Mouse (Mus musculus) spleen, postnatal 4 days (tissue): ENCODE data around the gene Tomm40.

ENCODE experiments used
- DNase-seq, 2 experiments: peaks; one replicate each; pipeline ENCODE4 v3.0.0; 2022; ENCODE audit warnings: low spot score in 2 of 2

The Tomm40 gene

GRCm38 (mm10) chr7:19705271-19705670 lies 10.0 kb downstream of the Tomm40 start:
- DNase-seq = no peak

DNA sequence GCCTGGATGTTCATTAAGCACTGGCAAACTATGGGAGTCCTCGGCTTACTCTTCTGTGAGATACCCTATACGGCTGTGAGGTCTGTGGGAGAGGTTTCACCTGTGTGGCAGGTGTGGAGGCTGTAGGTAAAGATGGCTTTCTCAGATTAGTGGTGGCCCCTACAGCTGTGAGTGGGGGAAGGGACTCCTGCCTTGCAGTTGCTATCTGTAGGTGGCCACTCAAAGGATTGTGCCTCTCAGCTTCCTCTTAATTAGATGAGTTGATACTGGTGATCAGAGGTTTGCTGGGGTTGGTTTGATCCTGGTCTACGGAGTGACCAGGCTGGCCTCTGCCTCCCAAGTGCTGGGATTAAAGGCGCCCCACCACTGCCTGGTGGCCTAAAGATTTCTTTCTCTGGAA lies 10.8 kb downstream of the Tomm40 start:
- DNase-seq = no peak

- peak in 1 of 2 experiments; percentile 59 for DNase-seq
Measured at GRCm38 (mm10) chr7:19702859-19703555, 12.2 kb downstream of the Tomm40 start.

GRCm38 (mm10) chr7:19701069-19701761 lies 14.0 kb downstream of the Tomm40 start:
- DNase-seq = peak; percentile 64 to 79

DNA sequence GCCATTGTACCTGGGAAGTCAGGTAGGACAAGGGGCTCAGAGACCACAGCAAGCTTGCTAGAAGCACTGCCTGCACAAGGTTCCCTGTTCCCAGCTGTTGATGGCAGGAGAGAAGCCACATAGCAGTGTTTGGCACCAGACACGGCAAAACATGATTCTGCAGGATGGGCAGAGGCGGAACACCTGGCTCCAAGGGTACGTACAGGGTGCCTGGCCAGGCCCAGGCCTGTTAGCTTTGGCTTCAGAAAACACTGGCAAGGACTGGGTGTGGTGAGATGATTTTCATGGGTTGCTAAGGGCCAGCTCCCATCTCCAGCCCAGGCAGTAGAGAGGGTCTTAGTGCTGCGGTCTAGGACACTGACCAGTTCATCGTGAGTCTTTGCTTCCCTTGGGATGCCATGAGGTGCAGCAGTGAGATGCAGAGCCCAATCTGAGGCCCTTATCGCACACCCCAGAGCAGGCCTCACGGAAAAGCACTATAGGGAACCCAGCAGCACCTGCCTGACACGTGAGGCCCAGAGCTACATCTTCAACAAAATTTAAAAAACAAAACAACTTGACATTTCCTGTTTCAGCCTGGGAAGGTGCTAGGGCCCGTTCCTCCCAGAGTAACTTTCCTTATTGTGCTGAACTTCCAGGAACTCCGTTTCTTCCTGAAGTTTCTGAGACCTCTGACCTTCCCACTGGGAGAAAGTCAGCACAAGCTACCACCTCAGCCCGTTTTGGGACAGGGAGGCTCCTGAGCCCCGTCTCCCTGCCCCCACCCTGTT lies 14.8 kb downstream of the Tomm40 start:
- DNase-seq = no peak

- no peak for DNase-seq
Measured at GRCm38 (mm10) chr7:19699827-19700148, 15.4 kb downstream of the Tomm40 start.

- peak in 1 of 2 experiments; percentile 23 for DNase-seq
Measured at GRCm38 (mm10) chr7:19698907-19699826, 16.1 kb downstream of the Tomm40 start, which contains the start of gene Apoe. Apoe (minus strand) TSS chr7:19699188.

DNA sequence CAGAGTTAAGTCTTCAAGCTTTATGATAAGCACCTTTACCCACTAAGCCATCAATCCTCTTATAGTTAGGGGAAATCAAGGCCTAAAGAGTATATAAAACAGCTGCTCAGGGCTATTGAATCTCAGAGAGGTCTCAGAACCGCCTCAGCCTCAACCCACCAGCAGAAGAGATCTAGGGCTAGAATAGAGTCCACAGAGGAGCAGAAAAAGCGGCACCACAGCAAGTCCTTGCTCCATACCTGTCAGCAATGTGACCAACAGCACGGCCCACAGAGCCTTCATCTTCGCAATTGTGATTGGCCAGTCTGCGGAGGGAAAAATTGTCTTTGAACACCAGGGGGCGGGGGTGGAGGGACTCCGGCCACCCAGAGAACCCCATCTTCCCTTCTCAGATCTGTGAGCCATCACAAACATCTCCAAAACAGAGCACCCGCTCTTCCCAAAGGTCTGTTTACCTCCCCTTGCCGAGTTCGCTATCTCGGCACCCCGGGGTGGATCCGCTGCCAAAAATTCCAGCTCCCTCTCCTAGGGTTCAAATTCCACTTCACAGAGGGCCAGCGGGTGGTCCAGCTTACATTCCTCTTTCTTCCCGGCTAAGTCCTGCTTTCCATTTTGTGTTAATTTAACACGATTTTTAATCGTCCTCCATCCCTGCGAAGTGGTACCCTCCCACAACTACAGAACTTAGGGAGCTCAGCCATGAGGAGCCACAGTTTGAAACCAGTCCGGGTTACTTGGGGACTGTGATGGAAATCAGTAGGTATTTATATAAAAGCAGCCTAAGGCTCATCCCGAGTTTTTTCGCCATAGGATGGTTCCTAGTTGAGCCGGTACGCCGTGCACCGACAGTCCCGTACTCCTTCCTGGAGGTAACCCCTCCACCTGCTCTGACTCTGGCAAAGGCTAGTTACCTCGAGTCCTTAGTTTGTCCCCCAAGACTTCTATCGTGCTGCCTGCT lies 17.0 kb downstream of the Tomm40 start:
- DNase-seq = no peak

DNA sequence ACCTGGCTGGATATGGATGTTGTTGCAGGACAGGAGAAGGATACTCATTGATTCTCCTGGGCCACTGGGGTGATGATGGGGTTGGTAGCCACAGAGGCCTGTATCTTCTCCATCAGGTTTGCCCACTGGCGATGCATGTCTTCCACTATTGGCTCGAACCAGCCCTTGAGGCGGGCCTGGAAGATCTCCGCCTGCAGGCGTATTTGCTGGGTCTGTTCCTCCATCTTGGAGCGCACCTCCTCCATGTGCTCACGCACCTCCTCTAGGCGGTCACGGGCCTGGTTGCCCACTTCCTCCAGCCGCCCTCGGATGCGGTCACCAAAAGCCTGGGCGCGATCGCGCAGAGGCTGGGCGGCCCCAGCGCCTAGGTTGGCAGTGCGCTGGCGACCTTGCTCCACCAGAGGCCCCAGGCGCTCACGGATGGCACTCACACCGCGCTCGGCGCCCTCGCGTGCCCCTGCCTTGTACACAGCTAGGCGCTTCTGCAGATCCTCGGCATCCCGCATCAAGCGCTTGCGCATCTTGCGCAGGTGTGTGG lies 18.8 kb downstream of the Tomm40 start:
- DNase-seq = no peak

- no peak for DNase-seq
Measured at GRCm38 (mm10) chr7:19695881-19696280, 19.4 kb downstream of the Tomm40 start.

DNA sequence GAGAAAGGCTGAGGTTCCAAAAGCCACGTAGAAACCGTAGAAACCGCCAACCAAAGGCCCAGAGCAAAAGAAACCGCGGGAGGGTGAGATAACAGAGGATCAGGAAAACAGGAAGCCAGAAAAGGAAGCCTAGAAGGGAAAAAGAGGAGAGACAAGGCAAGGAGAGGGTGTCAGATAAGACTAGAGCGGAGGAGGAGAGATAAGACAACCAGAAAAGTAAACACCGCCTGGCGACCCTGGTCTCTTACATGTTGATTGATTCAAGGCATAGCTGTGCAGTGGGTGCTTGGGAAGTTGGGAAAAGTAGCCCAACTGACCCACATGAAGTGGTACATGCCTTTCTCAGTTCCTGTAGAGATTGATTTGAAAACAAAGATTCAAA lies 20.0 kb downstream of the Tomm40 start:
- no peak for DNase-seq

- DNase-seq = no peak
Measured at GRCm38 (mm10) chr7:19694336-19695212, 20.7 kb downstream of the Tomm40 start.

DNA sequence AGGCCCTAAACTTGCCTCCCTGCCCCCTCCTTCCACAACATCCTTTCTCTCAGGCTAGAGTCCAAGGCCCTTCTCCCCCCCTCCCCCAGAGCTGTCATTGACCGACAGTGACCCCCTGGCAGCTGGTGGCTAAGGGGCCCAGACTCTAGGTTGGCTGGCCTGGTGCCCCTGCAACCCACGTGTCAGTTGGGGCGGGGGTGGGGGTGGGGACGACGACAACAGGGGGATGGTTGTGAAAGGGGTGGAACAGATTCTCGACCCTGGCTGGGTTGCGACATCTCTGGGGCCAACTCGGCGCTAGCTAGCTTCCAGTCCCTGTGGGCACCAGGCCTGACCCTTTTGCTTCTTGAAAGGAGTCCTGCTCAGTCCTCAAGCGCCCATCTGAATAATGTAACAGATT lies 21.8 kb downstream of the Tomm40 start:
- peak in 1 of 2 experiments; percentile 41 for DNase-seq

- DNase-seq = no peak
Measured at GRCm38 (mm10) chr7:19691873-19692865, 23.1 kb downstream of the Tomm40 start, which contains the start of gene Apoc1. Apoc1 (minus strand) TSS chr7:19692660.

DNA sequence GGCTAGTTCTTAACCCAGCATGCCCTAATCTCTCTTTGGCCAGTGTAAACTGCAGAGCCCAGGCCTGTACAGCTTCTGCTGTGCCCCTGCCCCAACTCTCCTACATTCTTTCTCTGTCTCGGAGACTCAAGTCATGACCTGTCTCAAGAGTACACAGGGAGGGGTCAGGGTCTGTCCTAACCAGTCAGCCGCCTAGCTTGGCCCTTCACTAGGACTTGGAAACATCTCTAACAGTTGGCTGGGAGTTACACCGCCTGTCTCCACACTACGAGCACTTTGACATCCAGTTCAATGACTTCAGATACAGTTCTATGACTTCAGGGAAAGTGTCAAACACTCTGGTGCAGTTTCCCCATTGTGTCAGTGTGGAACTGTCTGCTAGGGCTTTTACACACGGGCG lies 23.8 kb downstream of the Tomm40 start:
- no peak for DNase-seq

GRCm38 (mm10) chr7:19690845-19691244 lies 24.4 kb downstream of the Tomm40 start:
- DNase-seq = no peak

DNA sequence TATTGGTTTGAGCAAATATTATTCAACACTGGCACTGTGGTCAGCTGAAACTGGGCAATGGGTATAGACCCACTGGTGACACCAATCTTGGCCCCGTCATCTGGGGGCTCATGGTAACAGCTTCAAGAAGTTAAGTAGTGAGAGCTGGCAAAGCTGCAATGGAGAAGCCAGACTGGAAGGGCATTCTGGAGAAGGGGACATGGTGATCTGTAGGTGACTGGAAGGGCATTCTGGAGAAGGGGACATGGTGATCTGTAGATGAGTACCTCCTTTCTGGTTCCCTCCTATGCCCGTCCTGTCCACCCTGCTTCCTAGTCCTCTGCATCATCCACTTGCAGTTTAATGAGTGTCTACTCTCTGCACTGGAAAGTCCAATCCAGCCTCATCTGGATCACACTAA lies 26.6 kb downstream of the Tomm40 start:
- DNase-seq = no peak

DNA sequence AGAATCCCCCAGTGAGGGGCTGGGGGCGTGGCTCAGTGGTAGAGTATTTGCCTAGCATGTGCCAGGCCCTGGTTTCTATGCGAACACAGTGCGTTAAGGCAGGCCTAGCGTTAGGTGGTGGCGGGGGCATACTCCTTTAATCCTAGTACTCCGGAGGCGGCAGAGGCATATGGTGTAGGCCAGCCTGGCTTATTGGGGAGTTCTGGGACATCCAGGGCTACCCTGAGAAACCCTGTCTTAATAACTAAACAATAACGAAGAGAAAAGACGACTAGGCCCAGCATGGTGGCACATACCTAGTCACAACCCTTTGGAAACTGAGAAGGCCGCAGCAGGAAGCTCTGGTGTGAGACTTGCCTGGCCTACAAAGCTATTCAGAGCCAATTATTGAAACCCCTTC lies 27.1 kb downstream of the Tomm40 start:
- DNase-seq = no peak
